Mouse (Mus musculus) regulatory T cell (primary cell): ENCODE results near the gene Cers6.

Experiments
- in situ Hi-C: fragments of 300-600 bp; cut with MboI, MseI; formaldehyde crosslinking; loops from one replicate; pipeline ENCODE4 v1.15.1; 2025; ENCODE audit warnings: high pct_unique_total_duplicates

Gene Cers6

DNA sequence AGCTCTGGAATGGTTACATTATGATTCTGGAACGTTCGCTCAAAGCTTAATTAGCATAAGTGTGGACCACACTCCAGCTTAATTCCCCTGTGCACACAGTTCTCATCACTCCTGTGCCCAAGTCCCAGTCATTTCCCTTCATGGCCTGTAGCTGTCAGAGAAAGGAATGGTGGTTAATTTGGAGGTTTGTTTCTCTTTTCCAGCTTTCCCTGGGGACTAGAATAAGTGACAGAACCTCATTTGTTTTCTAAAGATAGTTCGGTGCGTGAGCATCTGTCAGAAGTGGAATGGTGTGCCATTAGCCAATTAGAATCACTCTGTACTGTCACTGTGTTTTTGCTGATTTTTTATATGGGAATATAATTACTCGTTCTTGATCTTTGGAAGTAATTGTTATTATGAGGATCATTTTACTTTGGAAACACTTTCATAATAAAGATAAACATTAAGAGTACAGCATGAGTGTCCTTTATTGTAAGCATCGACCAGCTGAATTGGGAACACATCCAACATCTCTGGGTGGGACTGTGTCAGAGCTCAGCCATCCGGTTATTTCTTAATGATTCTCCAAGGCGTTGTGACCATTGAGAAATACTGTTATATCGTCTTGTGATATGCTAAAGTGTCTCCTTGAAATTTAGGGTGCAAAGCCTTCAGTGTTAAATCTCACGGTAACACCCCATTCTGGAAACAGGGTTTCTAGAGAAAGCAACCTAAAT is 252.7 kb downstream of the Cers6 start:
- in situ Hi-C loops = no loop called here

- in situ Hi-C loops = no loop called here
These were observed 254.7 kb downstream of the Cers6 start for GRCm38 (mm10) chr2:69115921-69116320.

DNA sequence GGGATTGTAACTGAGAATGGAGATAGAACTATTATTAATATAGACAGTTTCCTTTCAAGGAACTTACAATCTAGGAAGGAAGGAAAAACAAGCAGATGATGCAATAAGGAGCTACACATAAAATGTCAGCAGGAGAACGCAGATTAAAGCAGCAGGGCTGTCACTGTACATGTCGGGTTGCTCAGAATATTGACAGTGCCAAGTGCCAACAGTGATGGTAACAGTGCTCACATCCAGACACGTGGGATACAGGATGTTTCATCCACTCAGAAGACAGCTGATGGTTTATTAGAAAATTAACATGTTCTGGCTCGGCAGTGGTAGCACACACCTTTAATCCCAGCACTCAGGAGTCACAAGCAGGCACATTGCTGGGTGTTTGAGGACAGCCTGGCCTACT is 255.5 kb downstream of the Cers6 start:
- in situ Hi-C loops = no loop called here

DNA sequence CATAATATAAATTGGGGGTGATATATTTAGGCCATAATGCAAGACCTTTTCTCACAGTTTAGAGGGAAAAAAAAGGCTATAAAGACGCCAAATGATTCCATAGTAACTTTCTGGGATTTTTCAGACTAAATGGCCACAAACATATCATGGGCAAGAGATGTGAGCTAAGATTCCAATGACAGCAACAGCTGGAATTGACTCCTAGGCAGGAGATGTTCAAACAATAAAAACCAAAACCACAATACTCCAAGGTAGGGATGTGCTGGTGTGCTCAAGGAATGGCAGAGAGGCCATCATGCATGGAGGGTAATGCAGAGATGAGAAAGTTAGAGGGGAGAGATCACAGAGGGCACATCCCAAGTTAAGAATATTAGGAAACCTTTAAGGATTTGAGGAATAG is 257.8 kb downstream of the Cers6 start:
- in situ Hi-C loops = no loop called here

GRCm38 (mm10) chr2:69119718-69120117 is 258.5 kb downstream of the Cers6 start:
- in situ Hi-C loops = no loop called here

DNA sequence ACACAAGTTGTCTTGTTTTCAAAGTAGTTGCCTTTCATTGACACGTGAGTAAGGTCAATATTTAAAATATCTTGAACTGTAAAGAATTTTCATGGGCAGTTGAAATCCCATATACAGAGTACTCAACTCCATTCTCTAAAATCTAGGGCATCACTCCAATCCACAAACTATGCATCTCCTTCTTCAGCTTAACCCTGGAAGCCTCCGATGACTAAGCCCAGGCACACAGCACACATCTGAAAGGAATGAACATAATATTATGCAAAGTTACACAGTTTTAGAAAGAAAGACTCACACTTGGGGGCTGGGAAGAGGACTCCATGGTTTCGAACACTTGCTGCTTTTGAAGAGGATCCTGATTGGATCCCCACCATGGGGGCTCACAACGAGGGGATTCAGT is 260.4 kb downstream of the Cers6 start:
- in situ Hi-C loops = no loop called here

DNA sequence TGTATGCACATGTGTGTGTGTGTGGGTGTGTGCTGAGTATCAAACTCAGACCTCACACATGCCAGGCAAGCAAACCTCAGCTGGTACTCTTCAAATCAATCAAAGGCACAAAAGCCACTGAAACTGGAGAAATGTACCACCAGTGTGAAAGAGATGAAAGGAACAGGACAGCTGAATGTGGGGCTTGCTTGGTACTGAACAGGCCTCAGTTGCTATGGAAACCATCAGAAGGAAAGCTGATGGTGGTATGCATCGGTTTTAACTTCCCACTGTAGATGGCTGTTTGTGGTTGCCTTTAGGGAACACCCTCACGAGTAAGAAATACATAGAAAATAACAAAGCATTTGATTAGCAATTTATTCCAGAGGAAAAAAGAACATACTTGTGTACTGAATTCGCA is 264.2 kb downstream of the Cers6 start:
- in situ Hi-C loops = no loop called here

DNA sequence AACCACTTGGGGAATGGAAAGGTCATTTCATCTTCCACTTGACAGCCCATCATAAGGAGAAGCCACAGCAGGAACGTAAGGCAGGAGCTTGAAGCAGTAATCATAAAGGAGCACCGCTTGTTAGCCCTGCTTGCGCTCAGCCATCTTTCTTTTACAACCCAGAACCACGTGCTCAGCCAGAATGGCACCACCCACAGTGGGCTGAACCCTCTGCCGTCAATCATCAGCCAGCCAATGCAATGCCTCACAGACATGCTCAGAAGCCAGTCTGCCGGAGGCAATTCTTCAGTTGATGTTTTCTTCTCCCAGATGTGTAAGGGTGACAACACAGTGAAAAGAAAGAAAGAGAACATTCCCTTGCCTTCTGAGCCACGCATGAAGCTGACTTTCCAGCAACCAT is 267.1 kb downstream of the Cers6 start:
- in situ Hi-C loops = no loop called here

GRCm38 (mm10) chr2:69128921-69129395 is 267.7 kb downstream of the Cers6 start:
- in situ Hi-C loops = no loop called here

GRCm38 (mm10) chr2:69129425-69130210 is 268.4 kb downstream of the Cers6 start:
- in situ Hi-C loops = no loop called here

GRCm38 (mm10) chr2:69132046-69132445 is 270.8 kb downstream of the Cers6 start:
- in situ Hi-C loops = no loop called here

GRCm38 (mm10) chr2:69132488-69133040 is 271.3 kb downstream of the Cers6 start:
- in situ Hi-C loops = no loop called here

- in situ Hi-C loops = no loop called here
These were observed 272.9 kb downstream of the Cers6 start for GRCm38 (mm10) chr2:69134186-69134585.

DNA sequence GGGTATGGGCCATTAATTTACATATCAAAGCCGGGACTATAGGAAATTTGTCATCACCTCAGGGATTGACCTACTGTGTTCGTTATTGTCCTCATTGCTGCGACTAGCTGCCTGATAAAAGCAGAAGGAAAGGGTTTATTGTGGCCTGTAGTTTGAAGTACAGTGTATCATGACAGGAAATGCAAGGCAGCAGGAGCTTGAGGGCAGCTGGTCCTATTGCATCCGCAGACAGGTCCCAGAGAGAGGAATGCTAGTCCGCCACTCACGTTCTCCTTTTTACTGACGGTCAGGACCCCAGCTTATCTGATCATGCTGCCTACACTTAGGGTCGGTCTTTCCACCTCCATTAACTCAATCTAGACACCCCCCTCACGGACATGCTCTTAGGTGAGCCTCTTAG is 273.7 kb downstream of the Cers6 start:
- in situ Hi-C loops = no loop called here

GRCm38 (mm10) chr2:69135661-69136576 is 274.7 kb downstream of the Cers6 start, which contains the start of gene Nostrin:
Gene Nostrin, plus strand, starts transcription at chr2:69135800.
- in situ Hi-C loops = no loop called here

GRCm38 (mm10) chr2:69137406-69138084 is 276.3 kb downstream of the Cers6 start:
- in situ Hi-C loops = no loop called here

DNA sequence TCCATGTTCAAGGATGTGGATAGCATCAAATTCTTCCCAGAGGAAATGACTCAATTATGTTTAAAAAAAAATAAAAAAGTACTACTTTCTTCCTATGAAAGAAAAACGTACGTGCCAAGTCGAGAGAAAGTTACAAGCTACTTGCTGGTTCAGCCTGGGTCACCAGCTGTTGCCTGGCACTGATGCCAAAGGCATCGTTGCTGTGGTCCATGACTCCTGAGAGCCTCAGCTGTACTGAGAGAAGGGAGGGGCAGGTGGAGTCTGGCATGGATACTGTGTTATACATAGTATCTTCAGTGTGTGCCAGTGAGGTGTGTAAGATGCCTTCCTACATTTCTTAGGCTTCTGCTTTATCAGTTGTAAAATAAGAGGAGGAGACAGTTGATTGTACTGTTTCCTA is 277.5 kb downstream of the Cers6 start:
- in situ Hi-C loops = no loop called here

GRCm38 (mm10) chr2:69140215-69140614 is 279.0 kb downstream of the Cers6 start:
- in situ Hi-C loops = no loop called here

DNA sequence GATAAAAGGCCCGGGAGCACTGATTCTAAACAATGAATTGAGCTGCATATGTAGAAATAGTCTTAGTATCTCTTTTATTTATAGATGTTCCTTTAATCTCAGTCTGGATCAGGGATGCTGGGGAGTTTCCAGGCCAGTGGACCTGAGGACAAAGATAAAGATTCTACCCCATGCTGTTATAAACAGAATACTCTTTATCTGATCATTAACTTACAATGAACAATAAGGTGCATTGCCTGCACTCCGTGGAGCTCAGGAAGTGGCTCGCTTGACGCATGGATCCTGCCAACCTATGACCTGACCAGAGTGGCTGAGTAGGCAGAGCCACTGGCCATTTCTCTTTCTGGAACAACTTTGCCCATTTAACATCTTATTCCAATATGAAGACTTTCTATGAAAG is 279.6 kb downstream of the Cers6 start:
- in situ Hi-C loops = no loop called here

DNA sequence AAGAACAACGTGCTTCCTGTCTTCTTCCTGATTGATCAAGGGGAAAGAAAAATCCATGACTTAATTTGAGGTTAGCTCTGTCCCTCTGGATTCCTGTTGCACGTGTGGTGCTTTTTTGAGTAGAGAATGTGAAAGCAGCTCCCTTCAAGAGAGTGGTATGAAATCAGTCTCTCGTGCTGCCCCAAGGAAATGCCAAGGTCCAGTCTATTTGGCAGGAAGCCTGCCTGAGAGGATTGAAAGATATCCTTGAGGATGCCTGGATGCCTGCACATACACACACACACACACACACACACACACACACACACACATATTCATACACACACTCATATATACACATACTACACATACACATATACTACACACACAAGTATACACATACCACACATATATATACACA is 287.4 kb downstream of the Cers6 start:
- in situ Hi-C loops = no loop called here

DNA sequence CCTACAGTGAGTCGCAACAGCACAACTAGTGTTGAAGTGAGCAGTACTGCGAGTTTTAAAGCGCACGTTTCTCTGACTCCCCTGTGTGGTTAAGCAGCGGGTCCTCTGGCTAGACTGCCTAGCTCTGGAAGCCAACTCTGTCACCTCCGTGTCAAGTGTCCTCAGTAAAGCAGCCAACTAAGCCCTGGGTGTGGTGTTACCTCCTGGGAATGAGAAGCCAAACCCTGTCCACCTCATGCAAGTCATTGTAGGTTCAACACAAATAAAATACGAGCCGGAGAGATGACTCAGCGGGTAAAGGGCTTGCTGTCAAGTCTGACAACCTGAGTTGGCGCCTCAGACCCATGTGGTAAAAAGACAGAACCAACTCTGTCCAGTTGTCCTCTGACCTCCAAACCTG is 287.9 kb downstream of the Cers6 start:
- in situ Hi-C loops = no loop called here
